Mouse (Mus musculus) stomach, postnatal 0 days (tissue): ENCODE measurements around the gene Wwc1.

ENCODE experiments used
- CTCF ChIP-seq: IDR thresholded peaks from 2 replicates; pipeline ENCODE4 v1.5.1; 2016; ENCODE audit warnings: antibody characterized with exemption, low read depth, mild to moderate bottlenecking, moderate library complexity
- EP300 ChIP-seq: optimal IDR thresholded peaks from 2 replicates; pipeline ENCODE3; 2016; ENCODE audit warnings: antibody characterized with exemption

DNA sequence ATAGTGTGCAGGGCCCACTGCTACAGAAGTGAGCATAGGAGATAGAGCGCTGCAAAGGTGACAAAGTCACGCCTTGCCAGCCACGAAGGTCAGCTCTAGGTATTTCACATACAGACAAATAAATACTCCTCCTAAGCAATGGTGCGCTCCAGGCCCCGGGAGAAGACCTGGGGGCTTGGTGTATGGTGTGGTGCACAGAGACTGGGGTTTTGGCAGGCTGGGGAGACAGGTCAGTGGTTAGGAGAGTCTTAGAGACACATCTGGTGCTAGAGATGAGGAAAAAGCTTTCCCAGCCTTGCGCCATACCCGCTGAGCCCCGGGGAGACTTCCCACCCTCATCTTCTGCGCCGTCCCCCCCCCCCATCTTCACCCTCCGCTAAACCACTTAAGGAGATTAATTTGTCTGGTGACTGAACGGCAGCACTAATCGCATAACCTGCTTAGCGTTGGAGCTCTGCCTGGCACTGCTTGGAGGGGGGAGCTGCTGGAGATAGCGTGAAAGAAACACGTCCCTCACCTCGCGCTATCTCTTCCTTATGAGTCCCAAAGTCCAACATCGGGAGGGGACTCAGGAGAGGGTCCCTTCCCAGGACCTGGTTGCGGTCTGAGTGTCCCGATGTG, 106.6 kb downstream of the Wwc1 start:
- TF ChIP-seq CTCF (no peak), EP300 (no peak)
